Comparison of ENCODE assay signal across 9 mouse cellular contexts in the genomic region with DNA sequence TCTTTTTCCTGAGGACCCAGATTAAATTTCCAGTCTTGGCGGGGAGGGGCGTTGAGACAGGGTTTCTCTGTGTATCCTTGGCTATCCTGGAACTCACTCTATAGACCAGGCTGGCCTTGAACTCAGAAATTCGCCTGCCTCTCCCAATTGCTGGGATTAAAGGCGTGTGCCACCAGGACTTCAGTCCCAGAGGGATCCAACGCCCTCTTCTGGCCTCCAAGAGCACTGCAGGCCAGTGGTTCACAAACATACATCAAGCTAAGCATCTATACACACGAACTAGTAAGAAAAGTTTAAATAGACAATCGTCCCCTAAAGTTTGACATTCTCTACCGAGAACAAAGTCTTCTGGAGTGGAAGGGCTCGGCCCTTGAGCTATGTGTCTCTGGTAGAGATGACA.
DNase-seq lines count a peak whose midpoint lies in the region; ATAC-seq and TF ChIP-seq lines count a peak whose summit lies in the region.
"Had no signal": no experiment of that assay in that cellular context is flagged by ENCODE, and none has a peak within 500 bp of the region (broad histone marks: within the 10 kb centered on the region; RNA-seq: fewer than 3 reads in every experiment).

No protein-coding gene starts in this region.

- intact Hi-C loops in left cerebral cortex, postnatal 10 days (cut with DNase I), result loop anchor here (5.0 kb wide), 1 partner anchor 90 kb away; a partner anchor contains a TSS

- peak; percentile 50 for TF ChIP-seq RAD21 in CH12.LX (IDR thresholded peaks at IDR 0.05; ENCODE audit: low read depth, low read length)

- dilution Hi-C loops in CH12.LX (cut with MboI; ENCODE audit: extremely low pct_ligation_motif_present, extremely low pct_unique_long_range_greater_than_20kb, low sequenced_read_pairs), result no loop called here

- no peaks in the 10 kb centered on the region for H3K79me2 ChIP-seq in CH12.LX (replicated peaks; ENCODE audit: control insufficient read depth, extremely low read depth, insufficient read depth, poor library complexity, severe bottlenecking)

- WGBS in kidney, embryonic 15.5 days, result 70% methylated on average over 9 of the region's 9 CpGs

- no peaks in the 10 kb centered on the region for H3K9me3 ChIP-seq in kidney, embryonic 15.5 days (replicated peaks)
- no peaks in the 10 kb centered on the region for H3K9me3 ChIP-seq in CH12.LX (replicated peaks; ENCODE audit: low read length)
- H3K9me3 ChIP-seq: midbrain, embryonic 13.5 days had no signal

- H3K9ac ChIP-seq in kidney, embryonic 15.5 days, result no peak overlapping the region
- no peak overlapping the region for H3K9ac ChIP-seq in CH12.LX (ENCODE audit: insufficient read depth, low read depth)
- H3K9ac ChIP-seq: midbrain, embryonic 13.5 days had no signal

- TF ChIP-seq EP300 in CH12.LX (IDR thresholded peaks at IDR 0.05; ENCODE audit: low read length), result no peak

- H3K27ac ChIP-seq in kidney, embryonic 15.5 days, result no peak overlapping the region
- no peak overlapping the region for H3K27ac ChIP-seq in CH12.LX (ENCODE audit: insufficient read depth, low read depth)
- H3K27ac ChIP-seq: midbrain, embryonic 13.5 days had no signal

- TF ChIP-seq CTCF in CH12.LX (conservative IDR thresholded peaks at IDR 0.05 in 1 of 2, IDR thresholded peaks at IDR 0.05 in 1 of 2; ENCODE audit: low read depth in 2 of 2, low read length in 2 of 2), result peak; percentile 35 to 64; a peak in 3 of 4 replicates

- peak; percentile 33 for DNase-seq in kidney, adult 18-20 months
- peak; percentile 15 for DNase-seq in CH12.LX (ENCODE audit: extremely low read depth)
- DNase-seq in adrenal gland, adult 8-10 months, result peak; percentile 24
- DNase-seq in left cerebral cortex, postnatal 10 days (ENCODE audit: extremely low spot score in 1 of 2, low spot score in 2 of 2), result no peak
- no peak for DNase-seq in left cerebral cortex, adult 8-10 months (ENCODE audit: low spot score in 2 of 2)

- TF ChIP-seq POLR2A in CH12.LX (IDR thresholded peaks at IDR 0.05; ENCODE audit: low read depth, low read length), result no peak

- peaks cover 10% of the 10 kb centered on the region; the same call in 1 of the 2 replicates for H3K36me3 ChIP-seq in kidney, embryonic 15.5 days
- no peaks in the 10 kb centered on the region for H3K36me3 ChIP-seq in CH12.LX (replicated peaks in 1 of 2; ENCODE audit: control insufficient read depth in 1 of 2, insufficient read depth in 1 of 2, low read length in 1 of 2)

- ATAC-seq in kidney, embryonic 15.5 days (replicated peaks; ENCODE audit: low FRiP score), result no peak
- peak; percentile 62; the same call in 1 of the 2 replicates for ATAC-seq in megakaryocyte, adult 5-6 weeks (ENCODE audit: poor library complexity, severe bottlenecking)
- ATAC-seq in megakaryocyte-erythroid progenitor cell, adult 5-6 weeks (replicated peaks; ENCODE audit: low FRiP score, low TSS enrichment, poor library complexity, severe bottlenecking), result no peak
- ATAC-seq: midbrain, embryonic 13.5 days had no signal

- H3K4me2 ChIP-seq in kidney, embryonic 15.5 days, result no peak overlapping the region
- no peak overlapping the region for H3K4me2 ChIP-seq in CH12.LX (ENCODE audit: insufficient read depth, low read depth, poor library complexity, severe bottlenecking)
- H3K4me2 ChIP-seq: midbrain, embryonic 13.5 days had no signal

- H3K4me1 ChIP-seq in kidney, embryonic 15.5 days, result peaks cover 32% of the 10 kb centered on the region
- 0 out of 4 replicates have a peak, but pooled peaks cover 0 to 2% of the 10 kb centered on the region in 2 experiments for H3K4me1 ChIP-seq in CH12.LX (ENCODE audit: control insufficient read depth in 1 of 2, insufficient read depth in 2 of 2)
- H3K4me1 ChIP-seq: midbrain, embryonic 13.5 days had no signal

- no peaks in the 10 kb centered on the region for H3K27me3 ChIP-seq in kidney, embryonic 15.5 days
- H3K27me3 ChIP-seq in CH12.LX (replicated peaks), result no peaks in the 10 kb centered on the region
- H3K27me3 ChIP-seq: midbrain, embryonic 13.5 days had no signal

- H3K4me3 ChIP-seq in kidney, embryonic 15.5 days (replicated peaks), result no peak overlapping the region
- no peak overlapping the region for H3K4me3 ChIP-seq in CH12.LX (replicated peaks in 1 of 3; ENCODE audit: low read depth in 2 of 3, low read length in 2 of 3, poor library complexity in 1 of 3)
- H3K4me3 ChIP-seq: midbrain, embryonic 13.5 days had no signal

- in situ Hi-C loops in CH12.LX (cut with MboI; ENCODE audit: low pct_ligation_motif_present, low pct_unique_long_range_greater_than_20kb, low sequenced_read_pairs), result no loop called here

TF ChIP-seq in CH12.LX, 34 proteins besides CTCF, POLR2A, EP300 and RAD21:
- TF ChIP-seq ZKSCAN1 (IDR thresholded peaks at IDR 0.05; ENCODE audit: borderline replicate concordance, low read depth, low read length), result no peak
- no peak for TF ChIP-seq ZNF384 (IDR thresholded peaks at IDR 0.05; ENCODE audit: low read depth, low read length)
- TF ChIP-seq SMC3 (IDR thresholded peaks at IDR 0.05; ENCODE audit: low read depth, low read length), result peak; percentile 61
- no peak for TF ChIP-seq BHLHE40 (IDR thresholded peaks at IDR 0.05; ENCODE audit: low read depth, low read length)
- TF ChIP-seq NRF1 (IDR thresholded peaks at IDR 0.05; ENCODE audit: low read depth, low read length), result no peak

Comparison
In these comparisons a context has a peak if more than half of its experiments do, and no peak if none do; other contexts are left out.
1. DNase-seq: peak in kidney, adult 18-20 months (single experiment), CH12.LX (single experiment) and adrenal gland, adult 8-10 months (single experiment); none in left cerebral cortex, postnatal 10 days (0 of 2) and left cerebral cortex, adult 8-10 months (0 of 2).